Mouse (Mus musculus): ENCODE data around the gene Ppp1r16b.

GRCm38 (mm10) chr2:158684910-158685309 is 19.7 kb downstream of the Ppp1r16b start:
- TF ChIP-seq CTCF (IDR thresholded peaks at IDR 0.05; ENCODE audit: borderline replicate concordance, insufficient read depth, low read depth, low read length) (no peak), POLR2A (IDR thresholded peaks at IDR 0.05; ENCODE audit: borderline replicate concordance, insufficient read depth, low read length) (no peak)
